Mouse (Mus musculus) megakaryocyte, embryonic 14.5 days (primary cell): ENCODE results near the gene Nrxn2.

Source experiments
- FLI1 ChIP-seq: IDR thresholded peaks from 2 replicates; pipeline ENCODE4 v1.6.1; 2012; ENCODE audit warnings: low read length, inconsistent platforms, mixed read lengths
- GATA1 ChIP-seq: IDR thresholded peaks from 3 replicates; pipeline ENCODE4 v1.6.1; 2012; ENCODE audit warnings: mixed read lengths, low read length, inconsistent platforms, borderline replicate concordance

DNA sequence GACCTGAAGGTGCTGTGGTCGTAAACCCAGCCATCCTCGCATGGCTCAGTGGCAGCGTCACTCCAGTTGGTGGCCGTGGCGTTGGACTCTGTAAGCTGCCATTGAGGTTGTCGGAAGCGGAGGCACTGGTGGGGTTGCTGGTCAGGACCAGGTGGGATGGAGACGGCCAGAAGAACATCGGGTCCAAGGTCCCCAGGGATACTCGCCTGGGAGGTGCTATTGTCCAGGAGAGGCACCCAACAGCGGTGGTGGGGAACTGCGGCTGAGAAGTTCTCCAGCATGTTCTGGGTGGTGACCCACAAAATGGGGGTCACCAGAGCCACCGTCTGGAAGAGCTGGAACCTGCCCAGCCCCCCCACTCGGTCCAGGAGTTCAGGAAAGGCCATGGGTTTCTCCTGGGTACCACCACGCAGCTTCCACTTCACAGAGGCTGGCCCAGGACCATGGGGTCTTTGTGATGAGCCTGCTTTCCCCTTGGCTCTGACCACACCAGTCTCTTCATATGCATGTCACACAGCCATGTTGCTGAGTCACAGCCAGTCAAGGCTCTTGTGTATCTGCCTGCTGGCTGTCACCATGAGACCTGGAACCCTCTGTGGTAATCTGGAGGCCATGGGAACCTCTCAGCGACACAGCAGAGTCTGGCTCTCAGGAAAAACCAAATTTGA lies 124.0 kb downstream of the Nrxn2 start, which contains the start of gene Slc22a12:
- TF ChIP-seq GATA1: no peak
- TF ChIP-seq FLI1: no peak
